Mouse (Mus musculus) common myeloid progenitor, adult 5-6 weeks (primary cell): Measurements from ENCODE around the gene Car14. TPM values are rescaled to one million over a fixed set of nuclear protein-coding genes. Genes with fewer than 3 reads are reported as not detected.
"Not testable (repeated sequence)": the region's sequence is repeated elsewhere in the genome, so short reads cannot be mapped to it uniquely, and the experiment has no call there.

Experiments used
- ATAC-seq: replicated peaks from 2 replicates; pipeline ENCODE4 v1.8.0; 2016; ENCODE audit warnings: low read depth, mild to moderate bottlenecking, moderate TSS enrichment, inconsistent platforms; ENCODE audit not compliant: poor library complexity, severe bottlenecking
- total RNA-seq: library from RNA; stranded (forward); fragments of 200-1000, 187-1606 nt; gene quantifications from 2 replicates; pipeline ENCODE4 v1.2.3, GENCODE M21; 2017

Gene Car14
- not detected in 2 replicates for total RNA-seq

GRCm38 (mm10) chr3:95904568-95904967, at the start of gene Car14:
Gene Car14 (minus strand): TSS chr3:95904691.
- peak; percentile 20; the same call in 1 of the 2 replicates for ATAC-seq

GRCm38 (mm10) chr3:95953522-95953921, 49.0 kb upstream of the Car14 start:
- no peak for ATAC-seq

GRCm38 (mm10) chr3:95953023-95953422, 48.5 kb upstream of the Car14 start:
- no peak for ATAC-seq

DNA sequence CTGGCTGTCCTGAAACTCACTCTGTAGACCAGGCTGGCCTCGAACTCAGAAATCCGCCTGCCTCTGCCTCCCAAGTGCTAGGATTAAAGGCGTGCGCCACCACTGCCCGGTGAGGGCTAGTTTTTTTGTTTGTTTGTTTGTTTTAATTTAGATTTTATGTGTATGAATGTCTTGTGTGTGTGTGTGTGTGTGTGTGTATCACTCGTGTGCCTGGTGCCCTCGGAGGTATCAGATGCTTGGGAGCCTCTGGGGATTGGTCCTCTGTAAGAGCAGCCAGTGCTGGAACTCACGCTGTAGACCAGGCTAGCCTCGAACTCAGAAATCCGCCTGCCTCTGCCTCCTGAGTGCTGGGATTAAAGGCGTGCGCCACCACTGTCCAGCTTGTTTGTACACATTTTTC, 47.1 kb upstream of the Car14 start:
- ATAC-seq: not testable (repeated sequence)

GRCm38 (mm10) chr3:95950763-95951551, 46.5 kb upstream of the Car14 start:
- peak; percentile 86 for ATAC-seq

DNA sequence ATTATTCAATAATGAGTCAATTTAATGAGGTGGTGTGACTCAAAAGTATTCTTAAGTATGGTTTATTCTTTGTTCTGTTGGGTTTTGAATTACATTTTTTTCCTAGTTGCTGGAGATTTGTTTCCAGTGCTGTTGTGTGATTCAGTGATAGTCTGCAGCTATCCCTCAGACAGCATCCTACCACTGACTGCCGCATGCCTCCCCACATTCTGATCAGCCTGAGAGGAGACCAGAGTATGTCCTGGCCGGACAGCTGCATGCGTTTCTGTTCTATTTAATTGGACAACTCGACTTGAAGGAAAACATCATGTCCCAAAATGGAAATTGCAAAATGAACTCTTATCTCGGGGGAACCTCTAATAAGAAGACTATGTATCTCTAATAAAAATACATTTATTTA, 43.8 kb upstream of the Car14 start:
- no peak for ATAC-seq

- no peak for ATAC-seq
Measured at GRCm38 (mm10) chr3:95945731-95946240, 41.3 kb upstream of the Car14 start.

GRCm38 (mm10) chr3:95944742-95945141, 40.3 kb upstream of the Car14 start:
- no peak for ATAC-seq

DNA sequence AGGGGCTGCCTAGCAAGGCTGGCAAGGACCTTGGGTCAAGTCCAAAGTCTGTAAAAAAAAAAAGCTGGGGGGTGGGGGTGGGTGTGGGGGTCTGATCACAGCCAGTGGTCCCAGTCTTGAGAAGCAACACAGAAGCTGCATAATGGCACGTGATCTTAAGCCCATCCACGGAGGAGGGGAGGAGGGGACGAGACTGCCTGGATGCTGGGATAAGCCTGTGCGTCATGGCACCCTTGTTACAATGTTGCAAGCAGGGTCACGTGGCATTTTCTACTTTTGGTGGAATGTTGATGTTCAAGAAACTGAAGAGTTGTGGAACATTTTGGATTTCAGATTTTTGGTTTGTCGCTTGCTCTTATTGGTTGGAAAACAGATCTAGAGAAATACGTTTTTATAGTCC, 38.7 kb upstream of the Car14 start:
- no peak for ATAC-seq

- ATAC-seq: peak; percentile 52
Measured at GRCm38 (mm10) chr3:95942749-95943148, 38.3 kb upstream of the Car14 start.

- ATAC-seq: peak; percentile 76
Measured at GRCm38 (mm10) chr3:95938835-95939234, 34.3 kb upstream of the Car14 start.

- ATAC-seq: peak; percentile 55; the same call in 1 of the 2 replicates
Measured at GRCm38 (mm10) chr3:95938217-95938616, 33.7 kb upstream of the Car14 start.

DNA sequence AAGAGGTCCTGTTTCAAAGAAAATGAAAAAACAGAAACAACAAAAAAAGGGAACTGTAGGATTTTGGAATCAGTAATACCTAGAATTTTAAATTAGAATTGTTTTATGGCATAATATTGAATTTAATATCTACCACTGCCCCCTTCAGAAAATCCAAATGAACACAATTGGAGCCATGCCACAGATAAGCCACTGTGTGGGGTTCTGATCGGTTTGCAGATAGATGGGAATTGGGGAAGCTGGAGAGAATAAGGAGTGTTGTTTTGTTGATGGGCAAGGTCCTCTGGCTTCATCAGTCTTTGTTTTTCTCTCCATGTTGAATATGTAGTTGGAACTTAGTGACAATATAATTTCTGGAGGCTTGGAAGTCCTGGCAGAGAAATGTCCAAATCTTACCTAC, 30.0 kb upstream of the Car14 start:
- no peak for ATAC-seq

DNA sequence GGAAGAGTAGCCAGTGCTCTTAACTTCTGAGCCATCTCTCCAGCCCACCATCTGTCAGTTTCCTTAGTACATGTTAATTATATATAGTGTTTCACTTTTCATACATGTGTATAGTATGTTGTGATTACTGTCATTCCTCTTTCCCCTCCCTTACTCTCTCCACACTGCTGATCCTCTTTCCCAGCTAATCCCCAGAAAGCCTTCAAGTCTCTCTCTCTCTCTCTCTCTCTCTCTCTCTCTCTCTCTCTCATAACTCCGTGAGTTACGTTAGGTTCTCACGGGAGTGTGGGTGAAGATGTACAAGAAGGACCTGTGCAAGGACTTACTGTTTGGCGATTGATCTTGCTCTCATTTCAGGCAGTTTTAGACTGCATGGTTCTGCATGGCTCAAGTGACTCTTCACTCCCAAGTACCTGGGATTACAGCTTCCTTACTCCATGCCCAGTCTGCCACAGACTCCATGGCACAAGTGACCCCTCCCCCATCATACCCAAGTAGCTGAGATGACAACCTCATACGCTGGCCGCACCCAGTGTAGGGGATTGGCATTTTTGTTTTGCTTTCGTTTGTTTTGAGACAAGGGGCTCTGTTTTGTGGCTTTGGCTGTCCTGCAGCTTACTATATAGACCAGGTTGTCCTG, 28.7 kb upstream of the Car14 start:
- ATAC-seq: no peak

DNA sequence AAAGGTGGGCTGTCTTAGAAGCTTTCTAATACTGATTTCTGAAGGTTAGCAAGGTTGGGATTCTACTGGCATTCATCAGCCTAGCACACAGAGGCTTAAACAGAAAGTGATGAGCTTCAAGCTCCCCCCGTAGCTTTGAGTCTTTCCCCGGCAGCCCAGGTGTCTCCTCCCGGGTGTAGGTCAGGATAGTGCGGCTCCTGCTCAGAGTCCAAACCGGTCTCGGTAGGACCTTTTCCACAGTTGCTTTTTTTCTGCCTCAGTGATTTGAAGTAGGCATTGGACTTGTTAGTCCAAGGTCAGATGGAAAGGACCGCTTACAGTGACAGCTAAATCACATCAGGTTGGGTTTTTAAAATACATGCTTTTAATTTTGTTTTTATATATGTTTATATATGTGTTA, 28.1 kb upstream of the Car14 start:
- no peak for ATAC-seq

- ATAC-seq: no peak
Measured at GRCm38 (mm10) chr3:95932157-95932556, 27.7 kb upstream of the Car14 start.

- ATAC-seq: no peak
Measured at GRCm38 (mm10) chr3:95931471-95931870, 27.0 kb upstream of the Car14 start.

GRCm38 (mm10) chr3:95930471-95930789, 25.9 kb upstream of the Car14 start:
- no peak for ATAC-seq

- ATAC-seq: peak; percentile 3; the same call in 1 of the 2 replicates
Measured at GRCm38 (mm10) chr3:95929581-95930470, 25.3 kb upstream of the Car14 start.

DNA sequence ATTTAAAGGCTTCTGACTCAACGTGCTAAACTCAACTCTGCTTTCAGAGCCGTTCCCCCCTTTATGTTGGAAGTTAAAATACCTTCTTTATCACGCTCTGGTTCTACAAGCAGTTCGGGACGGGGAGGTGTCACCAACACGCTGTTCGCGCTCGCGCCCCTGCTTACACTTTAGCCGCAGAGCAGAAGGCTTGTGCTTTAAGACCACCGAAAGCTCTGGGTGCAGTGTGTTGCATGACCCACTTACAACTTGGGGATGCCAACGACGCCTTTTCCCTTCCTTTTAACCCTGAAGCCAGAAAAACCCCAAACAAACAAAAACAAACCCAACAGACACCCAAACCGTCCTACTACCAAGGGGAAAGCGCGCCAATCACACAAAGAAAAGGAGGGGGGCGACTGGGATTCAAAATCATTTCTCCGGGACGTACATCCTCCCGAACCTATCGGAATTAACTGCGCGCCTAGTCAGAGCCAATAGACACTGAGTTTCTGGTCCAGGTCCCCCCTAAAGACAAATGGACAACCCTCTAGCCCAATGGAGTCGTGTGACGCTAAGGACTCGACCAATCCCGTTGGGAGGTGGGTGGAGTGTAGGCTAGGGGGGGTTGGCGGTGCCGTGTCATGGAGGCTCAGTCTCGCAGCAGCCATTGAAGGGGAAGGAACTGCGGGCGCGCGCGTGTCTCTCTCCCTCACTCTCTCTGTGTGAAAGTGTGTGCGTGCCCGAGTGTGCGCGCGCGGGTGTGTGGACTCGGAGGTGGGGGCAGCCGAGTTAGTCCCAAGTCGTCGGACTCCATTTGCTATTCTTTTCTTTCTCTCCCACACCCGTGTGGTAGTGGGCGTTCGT, 24.4 kb upstream of the Car14 start, which contains the start of gene Anp32e:
Gene Anp32e, plus strand, starts transcription at position 589 of the 846 bp plus-strand sequence.
- peak; percentile 94 for ATAC-seq
